Mouse (Mus musculus): ENCODE data around the gene Dnah6. TPM values are rescaled to one million over a fixed set of nuclear protein-coding genes. Genes with fewer than 3 reads are reported as not detected.
A peak's percentile ranks its signal among the peaks of the same experiment; 100 is the strongest.

The Dnah6 gene
- polyA plus RNA-seq, 1 experiment from 2014 or later, result 0.01 TPM

- no peaks in the 10 kb centered on the region for H3K36me3 ChIP-seq
- no peaks in the 10 kb centered on the region for H3K9me3 ChIP-seq (replicated peaks)
- DNase-seq (ENCODE audit: low spot score), result no peak
- H3K4me3 ChIP-seq, result no peak overlapping the region
- WGBS, result 87% methylated on average over 1 of the region's 1 CpGs
- H3K4me1 ChIP-seq, result no peaks in the 10 kb centered on the region; the same call in 1 of the 2 replicates
- no peaks in the 10 kb centered on the region for H3K27me3 ChIP-seq (ENCODE audit: low read depth, poor library complexity, severe bottlenecking)
- no peak overlapping the region for H3K27ac ChIP-seq
These were observed 58.5 kb downstream of the Dnah6 start for GRCm38 (mm10) chr6:73162958-73163357.

DNA sequence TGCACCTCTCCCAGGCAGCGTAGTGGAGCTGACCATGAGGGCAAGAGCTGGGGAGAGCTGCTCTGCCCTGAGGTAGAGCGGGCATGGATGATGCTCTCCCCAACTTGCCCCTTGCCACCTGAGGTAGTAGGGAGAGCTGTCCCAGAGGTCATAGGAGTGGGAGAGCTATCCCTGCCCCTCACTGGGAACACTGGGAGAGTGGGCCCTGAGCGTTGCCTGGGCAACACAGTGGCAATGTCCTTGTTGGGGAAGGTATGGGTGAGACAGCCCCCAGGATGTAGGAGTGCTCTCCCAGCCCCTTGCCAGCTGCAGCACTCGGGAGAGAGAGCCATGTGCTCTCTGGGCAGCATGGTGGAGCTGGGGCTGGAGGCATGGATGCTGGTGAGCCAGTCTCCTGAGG lies 60.1 kb downstream of the Dnah6 start:
- Histone ChIP-seq H3K36me3 (no peaks in the 10 kb centered on the region), H3K9me3 (replicated peaks) (no peaks in the 10 kb centered on the region), H3K4me3 (no peak overlapping the region), H3K27me3 (ENCODE audit: low read depth, poor library complexity, severe bottlenecking) (no peaks in the 10 kb centered on the region), H3K27ac (no peak overlapping the region), H3K4me1 (no peaks in the 10 kb centered on the region; the same call in 1 of the 2 replicates)
- 90% methylated on average over 4 of the region's 4 CpGs for WGBS
- DNase-seq (ENCODE audit: low spot score), result no peak

DNA sequence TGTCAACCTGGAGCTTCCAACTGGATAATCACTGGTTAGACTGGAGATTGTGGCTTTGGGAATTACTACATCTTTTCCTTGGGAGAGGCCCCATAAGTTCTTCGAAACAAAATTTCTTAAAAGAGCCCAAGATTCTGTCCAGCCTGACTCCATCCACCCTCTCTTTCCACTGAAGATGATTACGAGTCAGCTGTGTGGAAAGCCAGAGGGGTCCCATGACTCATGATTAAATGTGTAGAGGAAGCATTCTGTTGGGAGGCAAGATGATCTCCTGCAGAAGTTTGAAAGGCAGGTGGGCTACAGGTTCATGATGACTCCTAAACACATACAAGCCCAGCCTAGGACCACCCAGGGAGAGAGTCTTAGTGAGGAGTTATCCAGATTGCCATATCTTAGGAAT lies 66.0 kb downstream of the Dnah6 start:
- Histone ChIP-seq H3K4me3 (no peak overlapping the region), H3K27me3 (ENCODE audit: low read depth, poor library complexity, severe bottlenecking) (no peaks in the 10 kb centered on the region), H3K9me3 (replicated peaks) (no peaks in the 10 kb centered on the region), H3K27ac (no peak overlapping the region), H3K36me3 (no peaks in the 10 kb centered on the region), H3K4me1 (no peaks in the 10 kb centered on the region; the same call in 1 of the 2 replicates)
- no peak for DNase-seq (ENCODE audit: low spot score)
- WGBS, result 90% methylated on average over 2 of the region's 2 CpGs

GRCm38 (mm10) chr6:73153675-73154074 lies 67.8 kb downstream of the Dnah6 start:
- 3% methylated on average over 1 of the region's 1 CpGs for WGBS
- peak; percentile 91 for DNase-seq (ENCODE audit: low spot score)
- no peaks in the 10 kb centered on the region for H3K9me3 ChIP-seq (replicated peaks)
- H3K4me1 ChIP-seq, result no peaks in the 10 kb centered on the region
- no peak overlapping the region for H3K4me3 ChIP-seq
- no peaks in the 10 kb centered on the region for H3K36me3 ChIP-seq
- no peaks in the 10 kb centered on the region for H3K27me3 ChIP-seq (ENCODE audit: low read depth, poor library complexity, severe bottlenecking)
- no peak overlapping the region for H3K27ac ChIP-seq

DNA sequence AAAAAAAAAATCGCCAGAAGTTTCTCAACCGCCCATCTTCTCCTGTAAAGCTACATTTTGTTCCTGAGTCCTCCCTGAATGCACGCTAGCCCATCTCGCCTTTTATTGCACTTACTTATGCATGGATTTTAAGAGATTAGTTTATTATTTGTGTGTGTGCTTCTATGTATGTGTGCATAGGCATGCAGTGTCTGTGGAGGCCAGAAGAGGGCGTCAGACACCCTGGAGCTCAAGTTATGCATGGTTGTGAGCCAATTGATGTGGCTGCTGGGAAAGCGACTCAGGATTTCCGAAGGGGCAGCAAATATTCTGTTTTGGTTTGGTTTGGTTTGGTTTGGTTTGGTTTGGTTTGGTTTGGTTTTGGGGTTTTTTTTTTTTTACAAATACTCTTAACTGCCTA lies 78.0 kb downstream of the Dnah6 start:
- WGBS, result 92% methylated on average over 7 of the region's 7 CpGs
- DNase-seq (ENCODE audit: low spot score), result no peak
- Histone ChIP-seq H3K27ac (no peak overlapping the region), H3K4me3 (no peak overlapping the region), H3K4me1 (no peaks in the 10 kb centered on the region), H3K9me3 (replicated peaks) (no peaks in the 10 kb centered on the region), H3K36me3 (no peaks in the 10 kb centered on the region), H3K27me3 (ENCODE audit: low read depth, poor library complexity, severe bottlenecking) (no peaks in the 10 kb centered on the region)

- WGBS, result 88% methylated on average over 4 of the region's 4 CpGs
- no peaks in the 10 kb centered on the region for H3K9me3 ChIP-seq (replicated peaks)
- H3K36me3 ChIP-seq, result no peaks in the 10 kb centered on the region
- no peak overlapping the region for H3K4me3 ChIP-seq
- no peaks in the 10 kb centered on the region for H3K27me3 ChIP-seq (ENCODE audit: low read depth, poor library complexity, severe bottlenecking)
- no peak for DNase-seq (ENCODE audit: low spot score)
- no peak overlapping the region for H3K27ac ChIP-seq
- no peaks in the 10 kb centered on the region for H3K4me1 ChIP-seq
These were observed 78.7 kb downstream of the Dnah6 start for GRCm38 (mm10) chr6:73142776-73143175.

- no peaks in the 10 kb centered on the region for H3K4me1 ChIP-seq
- no peak for DNase-seq (ENCODE audit: low spot score)
- H3K9me3 ChIP-seq (replicated peaks), result no peaks in the 10 kb centered on the region
- no peaks in the 10 kb centered on the region for H3K36me3 ChIP-seq
- H3K27ac ChIP-seq, result no peak overlapping the region
- no peaks in the 10 kb centered on the region for H3K27me3 ChIP-seq (ENCODE audit: low read depth, poor library complexity, severe bottlenecking)
- H3K4me3 ChIP-seq, result no peak overlapping the region
- WGBS, result 87% methylated on average over 3 of the region's 3 CpGs
These were observed 80.6 kb downstream of the Dnah6 start for GRCm38 (mm10) chr6:73140836-73141235.

- 55% methylated on average over 5 of the region's 5 CpGs for WGBS
- H3K27me3 ChIP-seq (ENCODE audit: low read depth, poor library complexity, severe bottlenecking), result no peaks in the 10 kb centered on the region
- no peak for DNase-seq (ENCODE audit: low spot score)
These were observed 88.7 kb downstream of the Dnah6 start for GRCm38 (mm10) chr6:73132784-73133183.

DNA sequence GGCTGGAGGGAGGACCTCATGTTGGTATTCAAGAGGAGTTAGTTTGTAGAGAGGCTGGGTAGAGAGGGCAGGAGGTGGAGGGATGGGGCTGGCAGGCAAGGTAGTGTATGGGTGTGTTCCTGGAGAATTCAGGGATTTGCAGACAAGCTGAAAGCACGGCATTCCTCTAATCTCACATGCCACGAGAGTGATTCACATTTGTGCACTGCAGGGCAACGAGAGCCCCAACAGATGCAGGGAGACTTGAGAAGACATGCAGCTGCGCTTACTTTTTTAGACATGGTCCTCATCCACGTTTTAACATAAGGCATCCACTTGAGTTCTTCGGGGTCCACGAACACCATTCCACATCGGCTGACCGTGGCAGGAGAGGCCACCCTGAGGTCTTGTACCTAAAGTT lies 93.9 kb downstream of the Dnah6 start:
- Histone ChIP-seq H3K4me3 (no peak overlapping the region), H3K27me3 (ENCODE audit: low read depth, poor library complexity, severe bottlenecking) (no peaks in the 10 kb centered on the region), H3K4me1 (no peaks in the 10 kb centered on the region), H3K9me3 (replicated peaks) (no peaks in the 10 kb centered on the region), H3K27ac (no peak overlapping the region), H3K36me3 (no peaks in the 10 kb centered on the region)
- WGBS, result 85% methylated on average over 9 of the region's 9 CpGs
- DNase-seq (ENCODE audit: low spot score), result no peak

More at GRCm38 (mm10) chr6:73132784-73133183, 88.7 kb downstream of the Dnah6 start:
- H3K4me1 ChIP-seq, result no peaks in the 10 kb centered on the region
- no peaks in the 10 kb centered on the region for H3K9me3 ChIP-seq (replicated peaks)
- no peak overlapping the region for H3K4me3 ChIP-seq
- no peaks in the 10 kb centered on the region for H3K36me3 ChIP-seq
- no peak overlapping the region for H3K27ac ChIP-seq

GRCm38 (mm10) chr6:73120348-73120747 lies 101.1 kb downstream of the Dnah6 start:
- Histone ChIP-seq H3K36me3 (no peaks in the 10 kb centered on the region), H3K27me3 (ENCODE audit: low read depth, poor library complexity, severe bottlenecking) (no peaks in the 10 kb centered on the region), H3K9me3 (replicated peaks) (no peaks in the 10 kb centered on the region), H3K27ac (no peak overlapping the region), H3K4me3 (no peak overlapping the region), H3K4me1 (no peaks in the 10 kb centered on the region)
- WGBS, result 88% methylated on average over 11 of the region's 11 CpGs
- no peak for DNase-seq (ENCODE audit: low spot score)

DNA sequence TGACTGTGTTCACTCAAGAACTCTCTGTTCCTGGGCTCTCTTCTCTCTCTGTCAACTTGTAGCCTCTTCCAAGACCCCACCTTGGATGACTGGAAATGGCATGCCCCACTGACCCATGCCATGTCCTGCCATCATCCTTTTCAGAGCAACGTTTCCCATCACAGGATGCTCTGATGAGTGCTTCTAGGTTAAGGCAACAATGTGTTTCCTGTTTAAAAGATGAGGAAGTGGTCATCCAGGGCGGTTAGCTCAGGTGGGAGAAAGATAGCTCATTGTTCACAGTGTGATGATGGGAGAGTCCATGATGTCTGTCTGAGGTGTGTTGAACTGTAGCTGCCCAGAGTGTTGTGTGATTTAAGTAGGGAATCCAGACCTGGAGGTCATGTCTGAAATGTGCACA lies 107.6 kb downstream of the Dnah6 start:
- no peak overlapping the region for H3K27ac ChIP-seq
- WGBS, result 75% methylated on average over 2 of the region's 2 CpGs

GRCm38 (mm10) chr6:73113365-73113764 lies 108.1 kb downstream of the Dnah6 start:
- WGBS, result 88% methylated on average over 2 of the region's 2 CpGs
- H3K4me1 ChIP-seq, result no peaks in the 10 kb centered on the region
- H3K36me3 ChIP-seq, result no peaks in the 10 kb centered on the region
- H3K9me3 ChIP-seq (replicated peaks), result no peaks in the 10 kb centered on the region
- no peaks in the 10 kb centered on the region for H3K27me3 ChIP-seq (ENCODE audit: low read depth, poor library complexity, severe bottlenecking)
- H3K4me3 ChIP-seq, result no peak overlapping the region
- DNase-seq (ENCODE audit: low spot score), result no peak
- no peak overlapping the region for H3K27ac ChIP-seq

More for the DNA sequence above, 107.6 kb downstream of the Dnah6 start:
- Histone ChIP-seq H3K4me1 (no peaks in the 10 kb centered on the region), H3K27me3 (ENCODE audit: low read depth, poor library complexity, severe bottlenecking) (no peaks in the 10 kb centered on the region), H3K9me3 (replicated peaks) (no peaks in the 10 kb centered on the region), H3K4me3 (no peak overlapping the region), H3K36me3 (no peaks in the 10 kb centered on the region)
- DNase-seq (ENCODE audit: low spot score), result no peak

DNA sequence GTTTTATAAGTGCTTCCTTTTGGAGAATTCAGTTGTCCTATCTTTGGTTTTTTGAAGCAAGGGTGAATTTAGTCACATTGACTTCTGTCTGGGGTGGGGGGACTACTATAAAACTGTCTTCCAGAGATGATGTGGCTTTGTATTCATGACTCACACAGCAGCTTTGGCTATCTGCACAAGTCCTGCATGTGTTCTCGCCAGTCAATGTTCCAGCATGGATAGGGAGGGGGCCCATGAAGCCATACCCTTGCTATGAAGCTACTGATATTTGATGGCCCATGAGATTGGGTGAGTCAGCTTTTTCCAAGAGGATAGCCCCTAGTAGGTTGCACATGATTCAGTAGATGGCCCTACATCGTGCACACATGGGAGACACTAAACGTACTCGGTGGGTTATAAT lies 128.3 kb downstream of the Dnah6 start:
- H3K9me3 ChIP-seq (replicated peaks), result no peaks in the 10 kb centered on the region
- DNase-seq (ENCODE audit: low spot score), result no peak
- WGBS, result 92% methylated on average over 4 of the region's 4 CpGs
- no peak overlapping the region for H3K4me3 ChIP-seq
- H3K4me1 ChIP-seq, result no peaks in the 10 kb centered on the region
- no peaks in the 10 kb centered on the region for H3K27me3 ChIP-seq (ENCODE audit: low read depth, poor library complexity, severe bottlenecking)
- no peak overlapping the region for H3K27ac ChIP-seq
- H3K36me3 ChIP-seq, result no peaks in the 10 kb centered on the region

DNA sequence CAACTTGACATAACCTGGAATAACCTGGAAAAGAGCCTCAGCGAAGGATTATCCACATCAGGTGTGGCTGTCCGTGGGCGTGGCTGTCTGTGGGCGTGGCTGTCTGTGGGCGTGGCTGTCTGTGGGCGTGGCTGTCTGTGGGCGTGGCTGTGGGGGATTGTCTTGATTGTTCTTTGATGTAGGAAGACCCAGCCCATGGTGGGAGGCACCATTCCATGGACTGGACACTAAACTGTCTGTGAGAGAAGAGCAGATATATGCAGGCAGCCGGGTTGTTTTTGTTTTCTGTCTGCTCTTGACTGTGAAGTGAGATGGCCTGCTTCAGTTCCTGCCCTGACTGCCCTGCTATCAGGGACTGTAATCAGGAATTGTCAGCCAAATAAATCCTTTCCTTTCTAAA lies 130.6 kb downstream of the Dnah6 start:
- Histone ChIP-seq H3K27me3 (ENCODE audit: low read depth, poor library complexity, severe bottlenecking) (no peaks in the 10 kb centered on the region), H3K4me1 (no peaks in the 10 kb centered on the region), H3K4me3 (no peak overlapping the region), H3K27ac (no peak overlapping the region), H3K36me3 (no peaks in the 10 kb centered on the region), H3K9me3 (replicated peaks) (no peaks in the 10 kb centered on the region)
- WGBS, result 83% methylated on average over 8 of the region's 8 CpGs
- DNase-seq (ENCODE audit: low spot score), result no peak
